Mouse (Mus musculus) left cerebral cortex, postnatal 10 days (tissue): ENCODE data around the gene Zfp654. TPM values are rescaled to one million over a fixed set of nuclear protein-coding genes. Genes with fewer than 3 reads are reported as not detected.
"Not testable (repeated sequence)": the region's sequence is repeated elsewhere in the genome, so short reads cannot be mapped to it uniquely, and the experiment has no call there.

Experiments
- DNase-seq, 2 experiments: peaks; one replicate each; pipeline ENCODE4 v3.0.0; 2021 to 2022; ENCODE audit warnings: low spot score in 2 of 2, mixed read lengths in 1 of 2; ENCODE audit errors: extremely low spot score in 1 of 2
- intact Hi-C: fragments of 180-260 bp; cut with DNase I; formaldehyde crosslinking; loops from one replicate; pipeline ENCODE4 v1.15.1; 2025
- total RNA-seq, 2 experiments: library from RNA; stranded (reverse); gene quantifications; 2 replicates each; pipeline ENCODE4 v1.2.3; 2021

The Zfp654 gene
- total RNA-seq, 2 experiments from 2014 or later = 13.1 to 14.4 TPM

DNA sequence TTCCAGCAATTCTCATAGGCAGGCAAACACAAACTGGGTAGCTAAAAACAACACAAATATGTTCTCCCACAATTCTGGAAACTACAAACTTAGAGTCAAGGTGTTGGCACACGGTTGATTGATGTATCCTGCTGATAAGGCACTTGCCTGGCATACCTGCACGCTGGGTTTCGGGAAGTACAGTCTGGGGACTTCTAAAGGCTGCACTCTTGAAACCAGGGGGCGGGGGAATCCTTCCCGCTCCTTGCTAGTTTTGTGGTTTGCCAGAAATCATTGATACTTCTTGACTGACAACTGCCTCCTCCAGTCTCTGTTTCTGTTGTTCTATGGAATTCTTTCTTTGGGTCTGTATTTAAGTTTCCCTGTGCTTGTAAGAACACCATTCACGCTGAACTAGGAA is 17.2 kb upstream of the Zfp654 start:
- intact Hi-C loops = no loop called here
- DNase-seq = no peak

DNA sequence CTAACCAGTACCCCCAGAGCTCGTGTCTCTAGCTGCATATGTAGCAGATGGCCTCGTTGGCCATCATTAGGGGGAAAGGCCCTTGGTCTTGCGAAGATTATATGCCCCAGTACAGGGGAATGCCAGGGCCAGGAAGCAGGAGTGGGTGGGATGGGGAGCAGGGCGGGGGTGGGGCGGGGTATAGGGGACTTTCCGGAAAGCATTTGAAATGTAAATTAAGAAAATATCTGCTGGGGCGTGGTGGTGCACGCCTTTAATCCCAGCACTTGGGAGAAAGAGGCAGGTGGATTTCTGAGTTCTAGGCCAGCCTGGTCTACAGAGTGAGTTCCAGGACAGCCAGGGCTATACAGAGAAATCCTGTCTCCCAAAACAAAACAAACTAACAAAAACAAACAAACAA is 14.4 kb upstream of the Zfp654 start:
- intact Hi-C loops, DNase-seq: not testable (repeated sequence)

GRCm38 (mm10) chr16:64856946-64857345 is 5.5 kb upstream of the Zfp654 start:
- intact Hi-C loops = no loop called here
- no peak for DNase-seq

- intact Hi-C loops = loop anchor here (2.0 kb wide), 1 partner anchor 82 kb away; the partner anchor contains the start of gene 4930453N24Rik
- peak in 1 of 2 experiments; percentile 32 for DNase-seq
Observed at GRCm38 (mm10) chr16:64852891-64853290, 1.4 kb upstream of the Zfp654 start.

DNA sequence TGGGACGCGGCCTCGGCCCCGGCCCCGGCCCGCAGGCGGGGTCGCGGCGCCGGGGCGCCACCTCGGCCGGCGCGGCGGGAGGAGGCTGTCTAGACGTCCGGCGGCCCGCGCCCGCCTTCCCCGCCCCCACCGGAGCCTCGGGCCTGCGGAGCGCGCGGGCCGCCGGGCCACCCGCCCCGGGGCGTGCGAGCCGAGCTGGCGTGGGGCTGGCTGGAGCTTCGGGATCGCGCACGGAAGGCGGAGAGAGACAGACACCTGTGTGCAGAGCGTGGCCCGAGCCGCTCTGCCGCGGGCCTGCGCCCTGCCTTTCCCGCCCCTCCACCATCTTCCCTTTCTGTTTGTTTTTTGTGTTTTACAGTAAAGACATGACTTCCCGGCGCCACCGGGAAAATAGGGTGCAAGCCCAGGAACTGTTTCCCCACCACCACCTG is 1.0 kb upstream of the Zfp654 start:
- intact Hi-C loops = loop anchor here (2.0 kb wide), 1 partner anchor 82 kb away; the partner anchor contains the start of gene 4930453N24Rik
- peak in 1 of 2 experiments; percentile 70 for DNase-seq

DNA sequence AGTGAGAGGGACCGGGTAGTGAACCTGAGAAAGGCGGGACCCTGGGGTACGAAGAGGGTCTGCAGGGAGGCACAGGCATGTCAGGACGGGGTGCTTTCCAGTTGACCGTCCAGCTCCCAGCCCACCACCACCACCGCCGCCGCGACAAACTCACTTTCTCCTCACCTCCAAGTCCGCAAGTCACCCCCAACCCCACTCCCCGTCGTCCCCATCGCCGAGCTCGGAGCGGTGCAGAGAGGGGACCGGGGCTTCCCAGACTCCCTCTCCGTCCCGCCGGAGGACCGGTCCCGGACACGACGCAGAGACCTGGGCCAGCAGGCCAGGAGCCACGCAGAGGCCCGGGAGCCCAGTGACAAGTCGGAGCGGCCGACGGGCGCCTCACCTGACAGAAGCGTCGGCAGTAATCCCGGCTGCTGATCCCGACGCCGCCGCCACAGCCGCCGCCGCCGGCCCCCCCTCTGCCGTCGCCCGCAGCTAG is 328 bp downstream of the Zfp654 start:
- DNase-seq = no peak
- intact Hi-C loops = no loop called here

GRCm38 (mm10) chr16:64850287-64851084 is 966 bp downstream of the Zfp654 start:
- intact Hi-C loops = no loop called here
- peak; percentile 19 to 74 for DNase-seq

DNA sequence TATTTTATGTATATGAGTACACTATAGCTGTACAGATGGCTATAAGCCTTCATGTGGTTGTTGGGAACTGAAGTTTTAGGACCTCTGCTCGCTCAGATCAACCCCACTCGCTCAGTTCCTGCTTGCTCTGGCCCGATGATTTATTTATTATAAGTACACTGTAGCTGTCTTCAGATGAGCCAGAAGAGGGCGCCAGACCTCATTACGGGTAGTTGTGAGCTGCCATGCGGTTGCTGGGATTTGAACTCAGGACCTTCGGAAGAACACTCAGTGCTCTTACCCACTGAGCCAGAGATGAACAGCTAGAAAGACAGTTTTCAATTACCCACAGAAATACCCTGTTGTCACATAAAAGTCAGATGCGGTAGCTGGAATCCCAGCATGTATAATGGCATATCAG is 5.5 kb downstream of the Zfp654 start:
- intact Hi-C loops = no loop called here
- DNase-seq = peak in 1 of 2 experiments; percentile 21

GRCm38 (mm10) chr16:64842374-64842729 is 9.1 kb downstream of the Zfp654 start:
- intact Hi-C loops = no loop called here
- DNase-seq = no peak

GRCm38 (mm10) chr16:64841481-64842373 is 9.7 kb downstream of the Zfp654 start:
- intact Hi-C loops = no loop called here
- DNase-seq = no peak

DNA sequence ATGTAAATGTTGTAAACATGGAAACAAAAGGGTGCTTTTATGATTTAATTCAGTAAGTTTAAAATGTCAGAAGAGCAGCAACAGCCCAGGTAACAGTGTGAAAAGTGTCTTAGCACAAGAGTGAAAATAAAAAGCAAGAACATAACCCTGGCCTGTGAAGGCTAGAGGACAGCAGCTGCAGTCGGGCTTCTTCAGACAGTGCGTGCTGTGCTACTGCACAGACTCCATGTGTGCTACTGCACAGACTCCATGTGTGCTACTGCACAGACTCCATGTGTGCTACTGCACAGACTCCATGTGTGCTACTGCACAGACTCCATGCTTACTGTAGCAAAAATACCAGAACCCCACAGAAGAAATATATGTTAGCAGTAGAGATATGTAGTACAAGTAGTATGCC is 14.7 kb downstream of the Zfp654 start:
- intact Hi-C loops = no loop called here
- no peak for DNase-seq

DNA sequence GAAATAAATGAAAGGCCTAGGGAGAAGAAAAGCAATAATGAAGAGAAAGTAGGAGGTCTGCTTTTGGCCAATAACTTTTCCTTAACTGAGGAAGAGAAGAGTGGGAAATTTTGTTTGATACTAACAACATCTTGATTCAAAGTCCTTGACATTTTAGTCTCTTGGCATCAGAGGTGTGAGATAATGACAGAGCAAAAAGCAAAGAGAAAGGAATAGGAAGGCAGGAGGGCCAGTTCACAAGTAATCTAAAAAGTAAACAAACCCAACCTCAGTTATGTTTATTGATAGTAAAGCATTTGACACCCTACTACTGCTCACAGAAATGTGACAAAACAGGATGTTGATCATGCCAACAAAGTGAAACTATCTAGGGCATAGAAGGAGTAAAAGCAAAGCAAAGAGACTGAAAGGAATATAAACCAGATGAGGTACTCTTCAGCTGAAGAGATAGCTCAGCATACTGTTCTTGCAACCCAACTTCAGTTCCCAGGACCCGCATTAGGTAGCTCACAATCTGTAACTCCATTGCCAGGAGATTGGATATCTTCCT is 15.4 kb downstream of the Zfp654 start:
- no peak for DNase-seq
- intact Hi-C loops = no loop called here

- intact Hi-C loops = no loop called here
- no peak for DNase-seq
Observed at GRCm38 (mm10) chr16:64830291-64830690, 21.2 kb downstream of the Zfp654 start.

GRCm38 (mm10) chr16:64824474-64824873 is 27.0 kb downstream of the Zfp654 start:
- intact Hi-C loops = no loop called here
- no peak for DNase-seq

DNA sequence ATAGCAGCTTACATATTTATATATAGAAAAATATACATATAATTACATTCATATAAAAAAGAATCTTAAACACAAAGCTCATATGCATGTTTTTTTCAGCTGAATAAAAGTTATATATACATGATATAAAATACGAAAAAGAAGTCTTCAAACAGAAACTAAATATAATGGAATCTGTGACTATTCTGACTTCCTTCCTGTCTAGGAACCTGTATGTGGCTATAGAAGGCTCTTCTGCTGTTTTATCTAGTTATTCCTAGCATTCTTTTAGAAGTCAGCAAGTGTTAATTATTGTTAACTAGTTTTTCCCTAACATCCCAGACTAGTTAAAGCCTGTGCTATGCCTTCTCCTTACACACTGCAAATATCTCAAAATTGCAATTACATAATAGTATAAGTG is 27.6 kb downstream of the Zfp654 start:
- no peak for DNase-seq
- intact Hi-C loops = no loop called here

GRCm38 (mm10) chr16:64817094-64817765 is 34.2 kb downstream of the Zfp654 start:
- no peak for DNase-seq
- intact Hi-C loops = no loop called here

GRCm38 (mm10) chr16:64803041-64803440 is 48.4 kb downstream of the Zfp654 start:
- intact Hi-C loops = no loop called here
- no peak for DNase-seq

GRCm38 (mm10) chr16:64801638-64802037 is 49.8 kb downstream of the Zfp654 start:
- intact Hi-C loops = no loop called here

DNA sequence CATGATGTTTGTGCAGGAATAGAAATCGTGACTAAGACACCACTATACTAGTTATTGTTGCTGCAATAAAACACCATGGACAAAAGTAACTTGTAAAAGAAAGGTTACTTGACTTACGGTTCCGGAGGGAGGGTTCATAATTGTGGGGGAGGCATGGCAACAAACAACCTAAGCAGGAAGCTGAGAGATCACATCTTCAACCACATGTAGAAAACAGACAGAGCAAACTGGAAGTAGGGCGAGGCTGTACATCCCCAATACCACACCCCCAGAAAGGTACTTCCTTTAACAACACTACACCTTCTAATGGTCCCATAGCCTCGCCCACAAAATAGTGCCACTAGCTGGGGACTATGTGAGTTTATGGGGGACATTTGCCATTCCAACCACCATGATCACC is 51.1 kb downstream of the Zfp654 start:
- intact Hi-C loops = no loop called here
- DNase-seq = no peak

More at GRCm38 (mm10) chr16:64801638-64802037, 49.8 kb downstream of the Zfp654 start:
- no peak for DNase-seq
